Mouse (Mus musculus) skeletal muscle tissue, adult 2 months (tissue): Measurements from ENCODE around the gene Olfr1286.

Source experiments
- DNase-seq: peaks from one replicate; pipeline ENCODE4 v3.0.0-alpha.2; 2012; ENCODE audit warnings: low read depth, low spot score

The Olfr1286 gene

DNA sequence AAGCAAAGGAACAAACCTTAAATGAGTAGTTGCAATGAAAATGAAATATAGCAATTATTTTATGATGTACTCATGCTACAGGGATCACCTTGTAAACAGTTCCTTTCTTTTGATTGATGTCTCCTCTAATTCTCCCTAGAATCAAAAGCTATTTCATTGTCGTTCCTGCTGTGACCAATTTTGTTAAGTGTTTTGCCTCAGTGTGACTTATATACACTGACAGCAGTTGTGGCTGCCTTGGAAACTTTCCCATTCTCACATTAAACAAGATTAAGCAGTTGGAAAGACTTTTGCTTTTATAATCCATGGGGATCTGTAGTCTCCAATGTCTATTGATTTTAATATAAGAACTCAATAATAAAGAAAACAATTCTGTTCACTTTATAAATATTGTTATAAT is at the start of gene Olfr1286:
TSS of gene Olfr1286 (minus strand) at position 185 of the 400 bp plus-strand sequence.
- no peak for DNase-seq

DNA sequence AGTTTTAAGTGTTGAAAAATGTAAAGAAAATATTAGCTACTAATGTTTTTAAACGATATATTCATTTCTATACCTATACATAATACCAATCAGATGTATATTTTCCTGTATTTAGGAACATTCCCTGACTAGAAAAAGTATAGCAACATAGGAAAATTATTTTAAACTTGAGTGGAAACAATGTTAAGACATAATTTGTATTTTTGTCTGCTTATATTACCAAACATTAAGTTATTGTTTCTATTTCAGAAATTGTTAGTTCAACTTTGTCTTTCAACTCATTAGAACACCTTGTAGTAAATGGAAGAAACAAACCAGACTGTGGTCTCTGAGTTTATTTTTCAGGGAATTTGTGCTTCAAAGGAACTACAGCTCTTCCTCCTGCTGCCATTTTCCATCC is 25.9 kb upstream of the Olfr1286 start, which contains the start of gene Olfr1287:
TSS of gene Olfr1287 (plus strand) at position 301 of the 400 bp plus-strand sequence.
- DNase-seq: no peak

GRCm38 (mm10) chr2:111375222-111375621 is 47.7 kb downstream of the Olfr1286 start, which contains the start of gene Olfr1284:
Gene Olfr1284, plus strand, starts transcription at chr2:111375522.
- no peak for DNase-seq
